Mouse (Mus musculus) cerebellum, adult 2 months (tissue): ENCODE results near the gene Syngap1. TPM values are rescaled to one million over a fixed set of nuclear protein-coding genes. Genes with fewer than 3 reads are reported as not detected.
A peak's percentile ranks its signal among the peaks of the same experiment; 100 is the strongest.

Experiments used
- DNase-seq, 2 experiments: peaks; one replicate each; pipeline ENCODE4 v3.0.0; 2021
- H3K27ac ChIP-seq: fragments of 200-500 bp; 2 replicates; pipeline ENCODE4 v1.5.1; 2012; ENCODE audit warnings: low read length, control low read depth, inconsistent platforms; ENCODE audit not compliant: insufficient read depth
- H3K27me3 ChIP-seq: fragments of 200-500 bp; 2 replicates; pipeline ENCODE4 v1.6.1; 2012; ENCODE audit warnings: inconsistent platforms, mild to moderate bottlenecking, low read length, moderate library complexity; ENCODE audit not compliant: control insufficient read depth, insufficient read depth
- H3K4me1 ChIP-seq: fragments of 200-500 bp; 2 replicates; pipeline ENCODE4 v1.6.1; 2011; ENCODE audit warnings: low read length; ENCODE audit not compliant: control insufficient read depth, insufficient read depth
- H3K4me3 ChIP-seq: fragments of 200-500 bp; replicated peaks from 2 replicates; pipeline ENCODE3; 2011; ENCODE audit warnings: mild to moderate bottlenecking, low read depth, low read length, control low read depth; ENCODE audit not compliant: insufficient read depth
- CTCF ChIP-seq: fragments of 200-500 bp; IDR thresholded peaks from 2 replicates; pipeline ENCODE4 v1.5.1; 2011; ENCODE audit warnings: low read depth, mild to moderate bottlenecking, control low read depth, low read length, moderate library complexity, borderline replicate concordance; ENCODE audit not compliant: insufficient read depth
- POLR2A ChIP-seq: fragments of 200-500 bp; IDR thresholded peaks from 2 replicates; pipeline ENCODE4 v1.6.1; 2011; ENCODE audit warnings: low read length, control low read depth, borderline replicate concordance; ENCODE audit not compliant: insufficient read depth
- WGBS: fragments of 180-500 bp; shearing (Covaris S2); methylation state at CpG from one replicate; pipeline ENCODE4 v1.1.7; 2018; 5-methylcytosine and 5-hydroxymethylcytosine counted together
- polyA plus RNA-seq: library from polyadenylated mRNA; depleted of rRNA; stranded (reverse); fragments of >200 nt; gene quantifications from 2 replicates; pipeline ENCODE4 v1.2.3, GENCODE M21; 2012

Syngap1 gene
- polyA plus RNA-seq, 1 experiment, result 55.9 TPM

GRCm38 (mm10) chr17:27001151-27001550 is 60.1 kb downstream of the Syngap1 start:
- Histone ChIP-seq H3K4me1 (no peaks in the 10 kb centered on the region), H3K27ac (no peak overlapping the region), H3K4me3 (no peak overlapping the region), H3K27me3 (no peaks in the 10 kb centered on the region)
- DNase-seq, result no peak
- TF ChIP-seq POLR2A, result no peak
- no peak for TF ChIP-seq CTCF
- WGBS, result 75% methylated on average over 7 of the region's 7 CpGs

GRCm38 (mm10) chr17:27001889-27002288 is 60.8 kb downstream of the Syngap1 start:
- no peak overlapping the region for H3K4me3 ChIP-seq
- no peak for DNase-seq
- no peak for TF ChIP-seq POLR2A
- TF ChIP-seq CTCF, result peak; percentile 50; the same call in 1 of the 2 replicates
- 50% methylated on average over 6 of the region's 6 CpGs for WGBS
- H3K4me1 ChIP-seq, result no peaks in the 10 kb centered on the region
- no peak overlapping the region for H3K27ac ChIP-seq
- H3K27me3 ChIP-seq, result no peaks in the 10 kb centered on the region

GRCm38 (mm10) chr17:27004431-27004830 is 63.4 kb downstream of the Syngap1 start:
- Histone ChIP-seq H3K27ac (no peak overlapping the region), H3K4me3 (no peak overlapping the region), H3K27me3 (no peaks in the 10 kb centered on the region), H3K4me1 (no peaks in the 10 kb centered on the region)
- TF ChIP-seq POLR2A (no peak), CTCF (peak; percentile 61)
- WGBS, result 41% methylated on average over 9 of the region's 9 CpGs
- DNase-seq, result peak in 1 of 2 experiments; percentile 48

- Histone ChIP-seq H3K4me3 (no peak overlapping the region), H3K4me1 (no peaks in the 10 kb centered on the region), H3K27ac (no peak overlapping the region), H3K27me3 (no peaks in the 10 kb centered on the region)
- no peak for TF ChIP-seq POLR2A
- no peak for TF ChIP-seq CTCF
- 42% methylated on average over 19 of the region's 19 CpGs for WGBS
- DNase-seq, result no peak
Observed at GRCm38 (mm10) chr17:27004903-27005485, 63.9 kb downstream of the Syngap1 start.

- Histone ChIP-seq H3K4me1 (no peaks in the 10 kb centered on the region), H3K4me3 (no peak overlapping the region), H3K27ac (no peak overlapping the region), H3K27me3 (no peaks in the 10 kb centered on the region)
- WGBS, result 63% methylated on average over 11 of the region's 11 CpGs
- TF ChIP-seq POLR2A (no peak), CTCF (no peak)
- no peak for DNase-seq
Observed at GRCm38 (mm10) chr17:27005644-27006043, 64.6 kb downstream of the Syngap1 start.

- no peaks in the 10 kb centered on the region for H3K27me3 ChIP-seq
- no peak for DNase-seq
- H3K27ac ChIP-seq, result no peak overlapping the region
- H3K4me3 ChIP-seq, result no peak overlapping the region
- 85% methylated on average over 2 of the region's 2 CpGs for WGBS
- H3K4me1 ChIP-seq, result no peaks in the 10 kb centered on the region
- TF ChIP-seq POLR2A, result no peak
- no peak for TF ChIP-seq CTCF
Observed at GRCm38 (mm10) chr17:27008277-27008676, 67.2 kb downstream of the Syngap1 start.

- DNase-seq, result no peak
- TF ChIP-seq CTCF (no peak), POLR2A (no peak)
- WGBS, result 82% methylated on average over 10 of the region's 10 CpGs
- Histone ChIP-seq H3K4me3 (no peak overlapping the region), H3K27me3 (no peaks in the 10 kb centered on the region), H3K4me1 (no peaks in the 10 kb centered on the region), H3K27ac (no peak overlapping the region)
Observed at GRCm38 (mm10) chr17:27011167-27011566, 70.1 kb downstream of the Syngap1 start.

- H3K27ac ChIP-seq, result no peak overlapping the region
Observed at GRCm38 (mm10) chr17:27011998-27012672, 71.1 kb downstream of the Syngap1 start.

More at GRCm38 (mm10) chr17:27011998-27012672, 71.1 kb downstream of the Syngap1 start:
- Histone ChIP-seq H3K4me1 (no peaks in the 10 kb centered on the region), H3K27me3 (no peaks in the 10 kb centered on the region), H3K4me3 (no peak overlapping the region)
- TF ChIP-seq CTCF, result no peak
- no peak for TF ChIP-seq POLR2A
- 67% methylated on average over 14 of the region's 14 CpGs for WGBS
- DNase-seq, result no peak
